Mouse (Mus musculus) limb, embryonic 13.5 days (tissue): Measurements from ENCODE around the gene Gm42906. TPM values are rescaled to one million over a fixed set of nuclear protein-coding genes. Genes with fewer than 3 reads are reported as not detected.

Experiments used
- ATAC-seq: fragments of 200-750 bp; cut with Nextera tagmentation; 2 replicates; pipeline ENCODE4 v1.8.0; 2017; ENCODE audit warnings: low read depth, moderate number of reproducible peaks, moderate TSS enrichment; ENCODE audit not compliant: low FRiP score
- H3K27ac ChIP-seq: fragments of 300-500 bp; sonication (generic); 2 replicates; pipeline ENCODE4 v1.5.1; 2015; ENCODE audit warnings: inconsistent platforms, mild to moderate bottlenecking, moderate library complexity
- H3K27me3 ChIP-seq: fragments of 300-500 bp; sonication (generic); 2 replicates; pipeline ENCODE4 v1.6.1; 2015; ENCODE audit warnings: mild to moderate bottlenecking, inconsistent platforms
- H3K36me3 ChIP-seq: fragments of 300-500 bp; sonication (generic); 2 replicates; pipeline ENCODE4 v1.6.1; 2015; ENCODE audit warnings: inconsistent platforms, mild to moderate bottlenecking, moderate library complexity
- H3K4me1 ChIP-seq: fragments of 300-500 bp; sonication (generic); 2 replicates; pipeline ENCODE4 v1.6.1; 2015; ENCODE audit warnings: inconsistent platforms
- H3K4me2 ChIP-seq: fragments of 300-500 bp; sonication (generic); replicated peaks from 2 replicates; pipeline ENCODE4 v1.6.1; 2015; ENCODE audit warnings: inconsistent platforms, mild to moderate bottlenecking, moderate library complexity
- H3K4me3 ChIP-seq: fragments of 300-500 bp; sonication (generic); 2 replicates; pipeline ENCODE4 v1.5.1; 2015; ENCODE audit warnings: moderate library complexity, mild to moderate bottlenecking, inconsistent platforms
- H3K9ac ChIP-seq: fragments of 300-500 bp; sonication (generic); 2 replicates; pipeline ENCODE4 v1.6.1; 2015; ENCODE audit warnings: mild to moderate bottlenecking, inconsistent platforms
- H3K9me3 ChIP-seq: fragments of 300-500 bp; sonication (generic); 2 replicates; pipeline ENCODE4 v1.6.1; 2016; ENCODE audit warnings: inconsistent platforms
- WGBS: fragments of 180-500 bp; shearing (Covaris S2); methylation state at CpG from one replicate; pipeline ENCODE4 v1.1.7; 2015; 5-methylcytosine and 5-hydroxymethylcytosine counted together
- polyA plus RNA-seq: library from polyadenylated mRNA; unstranded; fragments of >200 nt; fragmentation: Nextera tagmentation; extraction: Ambion mirVana; gene quantifications from 2 replicates; pipeline ENCODE4 v1.2.1, GENCODE M21; 2015

The Gm42906 gene
- polyA plus RNA-seq, 1 experiment from 2014 or later, result not detected

- WGBS, result 80% methylated on average over 4 of the region's 4 CpGs
- Histone ChIP-seq H3K36me3 (0 out of 2 replicates have a peak, but pooled peaks cover 4% of the 10 kb centered on the region), H3K27ac (no peak overlapping the region), H3K4me2 (no peak overlapping the region), H3K9me3 (peaks cover 3% of the 10 kb centered on the region; the same call in 1 of the 2 replicates), H3K4me1 (no peaks in the 10 kb centered on the region), H3K4me3 (no peak overlapping the region), H3K27me3 (no peaks in the 10 kb centered on the region), H3K9ac (no peak overlapping the region)
- ATAC-seq, result no peak
These were observed 347.7 kb downstream of the Gm42906 start for GRCm38 (mm10) chr5:151080276-151080675.

GRCm38 (mm10) chr5:151077953-151078352 is 350.0 kb downstream of the Gm42906 start:
- H3K4me1 ChIP-seq, result no peaks in the 10 kb centered on the region
- H3K4me3 ChIP-seq, result no peak overlapping the region
- WGBS, result 93% methylated on average over 2 of the region's 2 CpGs
- ATAC-seq, result no peak
- H3K27me3 ChIP-seq, result no peaks in the 10 kb centered on the region
- 0 out of 2 replicates have a peak, but pooled peaks cover 5% of the 10 kb centered on the region for H3K36me3 ChIP-seq
- no peak overlapping the region for H3K9ac ChIP-seq
- H3K4me2 ChIP-seq, result no peak overlapping the region
- peaks cover 5% of the 10 kb centered on the region; the same call in 1 of the 2 replicates for H3K9me3 ChIP-seq
- H3K27ac ChIP-seq, result no peak overlapping the region

GRCm38 (mm10) chr5:151076917-151077316 is 351.0 kb downstream of the Gm42906 start:
- ATAC-seq, result no peak
- Histone ChIP-seq H3K4me3 (no peak overlapping the region), H3K4me2 (no peak overlapping the region), H3K9ac (no peak overlapping the region), H3K36me3 (0 out of 2 replicates have a peak, but pooled peaks cover 7% of the 10 kb centered on the region), H3K27ac (no peak overlapping the region), H3K27me3 (no peaks in the 10 kb centered on the region), H3K9me3 (peaks cover 5% of the 10 kb centered on the region; the same call in 1 of the 2 replicates), H3K4me1 (peaks cover 6% of the 10 kb centered on the region)
- WGBS, result 65% methylated on average over 3 of the region's 3 CpGs

GRCm38 (mm10) chr5:151074282-151074681 is 353.7 kb downstream of the Gm42906 start:
- H3K36me3 ChIP-seq, result 0 out of 2 replicates have a peak, but pooled peaks cover 7% of the 10 kb centered on the region
- 85% methylated on average over 4 of the region's 4 CpGs for whole genome bisulfite sequencing
- peaks cover 5% of the 10 kb centered on the region; the same call in 1 of the 2 replicates for H3K9me3 ChIP-seq
- peaks cover 32% of the 10 kb centered on the region for H3K4me1 ChIP-seq
- ATAC-seq, result no peak
- H3K27ac ChIP-seq, result no peak overlapping the region
- H3K4me3 ChIP-seq, result no peak overlapping the region
- no peak overlapping the region for H3K9ac ChIP-seq
- no peaks in the 10 kb centered on the region for H3K27me3 ChIP-seq
- H3K4me2 ChIP-seq, result no peak overlapping the region

- no peaks in the 10 kb centered on the region for H3K27me3 ChIP-seq
- H3K36me3 ChIP-seq, result 0 out of 2 replicates have a peak, but pooled peaks cover 7% of the 10 kb centered on the region
- H3K9ac ChIP-seq, result no peak overlapping the region
- H3K4me2 ChIP-seq, result no peak overlapping the region
- H3K9me3 ChIP-seq, result peaks cover 5% of the 10 kb centered on the region; the same call in 1 of the 2 replicates
- H3K27ac ChIP-seq, result peak overlapping the region; percentile 34; the same call in 1 of the 2 replicates
- no peak overlapping the region for H3K4me3 ChIP-seq
- ATAC-seq, result peak; percentile 57; the same call in 1 of the 2 replicates
- H3K4me1 ChIP-seq, result peaks cover 32% of the 10 kb centered on the region
- WGBS, result 37% methylated on average over 6 of the region's 6 CpGs
These were observed 356.5 kb downstream of the Gm42906 start for GRCm38 (mm10) chr5:151071430-151071829.

- no peak overlapping the region for H3K4me3 ChIP-seq
- ATAC-seq, result peak; percentile 76
These were observed 357.1 kb downstream of the Gm42906 start for GRCm38 (mm10) chr5:151070896-151071295.

GRCm38 (mm10) chr5:151069569-151069968 is 358.4 kb downstream of the Gm42906 start:
- H3K36me3 ChIP-seq, result 0 out of 2 replicates have a peak, but pooled peaks cover 3% of the 10 kb centered on the region
- H3K9me3 ChIP-seq, result no peaks in the 10 kb centered on the region
- no peak for ATAC-seq
- no peak overlapping the region for H3K4me2 ChIP-seq
- WGBS, result 71% methylated on average over 2 of the region's 2 CpGs
- peaks cover 35% of the 10 kb centered on the region for H3K4me1 ChIP-seq
- no peak overlapping the region for H3K4me3 ChIP-seq
- H3K27ac ChIP-seq, result peak overlapping the region; percentile 61; the same call in 1 of the 2 replicates
- H3K9ac ChIP-seq, result no peak overlapping the region
- no peaks in the 10 kb centered on the region for H3K27me3 ChIP-seq

More at GRCm38 (mm10) chr5:151070896-151071295, 357.1 kb downstream of the Gm42906 start:
- Histone ChIP-seq H3K36me3 (0 out of 2 replicates have a peak, but pooled peaks cover 7% of the 10 kb centered on the region), H3K9ac (no peak overlapping the region), H3K27ac (peak overlapping the region; percentile 34; the same call in 1 of the 2 replicates), H3K9me3 (peaks cover 5% of the 10 kb centered on the region; the same call in 1 of the 2 replicates), H3K4me1 (peaks cover 32% of the 10 kb centered on the region), H3K4me2 (peak overlapping the region; percentile 24; the same call in 1 of the 2 replicates), H3K27me3 (no peaks in the 10 kb centered on the region)
- 14% methylated on average over 6 of the region's 6 CpGs for WGBS

- Histone ChIP-seq H3K9me3 (peaks cover 6% of the 10 kb centered on the region; the same call in 1 of the 2 replicates), H3K9ac (no peak overlapping the region), H3K4me1 (peaks cover 21% of the 10 kb centered on the region), H3K4me2 (no peak overlapping the region), H3K27me3 (no peaks in the 10 kb centered on the region), H3K27ac (no peak overlapping the region), H3K36me3 (peaks cover 19% of the 10 kb centered on the region), H3K4me3 (no peak overlapping the region)
- no peak for ATAC-seq
- WGBS, result 72% methylated on average over 5 of the region's 5 CpGs
These were observed 361.9 kb downstream of the Gm42906 start for GRCm38 (mm10) chr5:151066016-151066415.

- Histone ChIP-seq H3K27ac (no peak overlapping the region), H3K4me2 (no peak overlapping the region), H3K9me3 (peaks cover 6% of the 10 kb centered on the region; the same call in 1 of the 2 replicates), H3K27me3 (no peaks in the 10 kb centered on the region), H3K36me3 (peaks cover 19% of the 10 kb centered on the region), H3K9ac (no peak overlapping the region), H3K4me1 (peaks cover 20% of the 10 kb centered on the region), H3K4me3 (no peak overlapping the region)
- 76% methylated on average over 1 of the region's 1 CpGs for WGBS
- ATAC-seq, result no peak
These were observed 362.7 kb downstream of the Gm42906 start for GRCm38 (mm10) chr5:151065228-151065627.

GRCm38 (mm10) chr5:151061942-151062341 is 366.0 kb downstream of the Gm42906 start:
- 97% methylated on average over 2 of the region's 2 CpGs for WGBS
- Histone ChIP-seq H3K4me2 (no peak overlapping the region), H3K27me3 (no peaks in the 10 kb centered on the region), H3K9me3 (peaks cover 6% of the 10 kb centered on the region; the same call in 1 of the 2 replicates), H3K36me3 (peaks cover 28% of the 10 kb centered on the region), H3K27ac (no peak overlapping the region), H3K4me3 (no peak overlapping the region), H3K9ac (no peak overlapping the region), H3K4me1 (peaks cover 17% of the 10 kb centered on the region)
- no peak for ATAC-seq

- WGBS, result 41% methylated on average over 12 of the region's 12 CpGs
- Histone ChIP-seq H3K27me3 (no peaks in the 10 kb centered on the region), H3K9ac (no peak overlapping the region), H3K4me1 (peaks cover 30% of the 10 kb centered on the region), H3K9me3 (peaks cover 6% of the 10 kb centered on the region; the same call in 1 of the 2 replicates), H3K4me2 (no peak overlapping the region), H3K27ac (no peak overlapping the region), H3K36me3 (peaks cover 34% of the 10 kb centered on the region), H3K4me3 (no peak overlapping the region)
- no peak for ATAC-seq
These were observed 367.5 kb downstream of the Gm42906 start for GRCm38 (mm10) chr5:151060476-151060875.

- 74% methylated on average over 5 of the region's 5 CpGs for WGBS
- H3K4me1 ChIP-seq, result peaks cover 33% of the 10 kb centered on the region
These were observed 368.2 kb downstream of the Gm42906 start for GRCm38 (mm10) chr5:151059772-151060171.

More at GRCm38 (mm10) chr5:151059772-151060171, 368.2 kb downstream of the Gm42906 start:
- Histone ChIP-seq H3K27me3 (no peaks in the 10 kb centered on the region), H3K9me3 (peaks cover 6% of the 10 kb centered on the region; the same call in 1 of the 2 replicates), H3K4me2 (no peak overlapping the region), H3K36me3 (peaks cover 36% of the 10 kb centered on the region), H3K9ac (no peak overlapping the region), H3K27ac (no peak overlapping the region), H3K4me3 (no peak overlapping the region)
- no peak for ATAC-seq
